In genomic region chr5:131515707-131516407, GRCm38 (mm10) we compare ENCODE assay signal across 9 mouse cellular contexts.
DNase-seq lines count a peak whose midpoint lies in the region; ATAC-seq and TF ChIP-seq lines count a peak whose summit lies in the region.
"Had no signal": no experiment of that assay in that cellular context is flagged by ENCODE, and none has a peak within 500 bp of the region (broad histone marks: within the 10 kb centered on the region; RNA-seq: fewer than 3 reads in every experiment).

No protein-coding gene starts in this region.

- H3K27ac ChIP-seq in hindbrain, embryonic 13.5 days: 0 out of 2 replicates have a peak overlapping the region, but pooled peaks have one; percentile 52
- H3K27ac ChIP-seq: limb, embryonic 12.5 days had no signal

- peaks cover 76% of the 10 kb centered on the region for H3K4me1 ChIP-seq in hindbrain, embryonic 13.5 days (replicated peaks)
- H3K4me1 ChIP-seq in lung, adult 2 months (ENCODE audit: control insufficient read depth, insufficient read depth, low read length): peaks cover 3% of the 10 kb centered on the region; the same call in 1 of the 2 replicates

- H3K9ac ChIP-seq in hindbrain, embryonic 13.5 days: peak overlapping the region; percentile 39; the same call in 1 of the 2 replicates
- H3K9ac ChIP-seq: limb, embryonic 12.5 days had no signal

- no peak overlapping the region for H3K4me3 ChIP-seq in C2C12 (ENCODE audit: insufficient read depth, poor library complexity, severe bottlenecking)
- no peak overlapping the region for H3K4me3 ChIP-seq in hindbrain, embryonic 13.5 days
- no peak overlapping the region for H3K4me3 ChIP-seq in lung, adult 2 months (replicated peaks; ENCODE audit: extremely low read depth, low read depth, low read length)
- H3K4me3 ChIP-seq: limb, embryonic 12.5 days had no signal

- no peak overlapping the region for H3ac ChIP-seq in C2C12 (ENCODE audit: control insufficient read depth, insufficient read length, low read depth)

- DNase-seq in adrenal gland, adult 2 months: peak; percentile 83
- DNase-seq in fibroblast of lung, adult 2 months (ENCODE audit: low read depth): peak; percentile 90
- peak; percentile 32 for DNase-seq in lung, adult 2 months
- peak; percentile 52 for DNase-seq in urinary bladder, postnatal 14 days (ENCODE audit: low spot score)

- no peak for TF ChIP-seq CTCF in C2C12 (IDR thresholded peaks at IDR 0.05; ENCODE audit: control insufficient read depth, insufficient read depth, insufficient read length)
- TF ChIP-seq CTCF in lung, adult 2 months (IDR thresholded peaks at IDR 0.05; ENCODE audit: insufficient read depth, low read length): no peak

- H3K27me3 ChIP-seq in C2C12 (ENCODE audit: control insufficient read depth, insufficient read depth, insufficient read length): no peaks in the 10 kb centered on the region
- no peaks in the 10 kb centered on the region for H3K27me3 ChIP-seq in hindbrain, embryonic 13.5 days
- H3K27me3 ChIP-seq: limb, embryonic 12.5 days had no signal

- no peak for TF ChIP-seq POLR2A in lung, adult 2 months (IDR thresholded peaks at IDR 0.05; ENCODE audit: borderline replicate concordance, extremely low read depth, low read depth, low read length)

- no peak for ATAC-seq in hindbrain, embryonic 13.5 days (ENCODE audit: low FRiP score)
- ATAC-seq in megakaryocyte-erythroid progenitor cell, adult 5-6 weeks (replicated peaks; ENCODE audit: low FRiP score, low TSS enrichment, poor library complexity, severe bottlenecking): no peak
- no peak for ATAC-seq in granulocyte monocyte progenitor cell, adult 5-6 weeks (replicated peaks; ENCODE audit: poor library complexity, severe bottlenecking)

- H3K4me2 ChIP-seq in hindbrain, embryonic 13.5 days: peak overlapping the region; percentile 27; the same call in 1 of the 2 replicates
- H3K4me2 ChIP-seq: limb, embryonic 12.5 days had no signal

- no peaks in the 10 kb centered on the region for H3K36me3 ChIP-seq in C2C12 (ENCODE audit: control insufficient read depth, insufficient read depth)
- no peaks in the 10 kb centered on the region; the same call in 1 of the 2 replicates for H3K36me3 ChIP-seq in hindbrain, embryonic 13.5 days

- H3K79me2 ChIP-seq in C2C12 (ENCODE audit: control insufficient read depth, insufficient read depth): peaks cover 82% of the 10 kb centered on the region

- 25% methylated on average over 14 of the region's 14 CpGs for WGBS in hindbrain, embryonic 13.5 days
- 13% methylated on average over 14 of the region's 14 CpGs for WGBS in lung, adult 2 months

- H3K79me3 ChIP-seq in C2C12 (ENCODE audit: low read depth): peaks cover 28% of the 10 kb centered on the region

- no peaks in the 10 kb centered on the region for H3K9me3 ChIP-seq in hindbrain, embryonic 13.5 days

TF ChIP-seq in C2C12, 6 proteins besides CTCF, POLR2A, EP300 and RAD21:
- no peak for TF ChIP-seq FOSL1 (IDR thresholded peaks at IDR 0.05; ENCODE audit: insufficient read depth, low read length, poor library complexity, severe bottlenecking)
- peak; percentile 27 for TF ChIP-seq MAX (IDR thresholded peaks at IDR 0.05)

Comparison
In these comparisons a context has a peak if more than half of its experiments do, and no peak if none do; other contexts are left out.
1. DNase-seq: peak in every context shown above with its lines; median percentile 90 in fibroblast of lung, adult 2 months; 83 in adrenal gland, adult 2 months; 52 in urinary bladder, postnatal 14 days; 32 in lung, adult 2 months.